Mouse (Mus musculus) intestine, postnatal 0 days (tissue): ENCODE data around the gene Aco1. TPM values are rescaled to one million over a fixed set of nuclear protein-coding genes. Genes with fewer than 3 reads are reported as not detected.

Experiments used
- ATAC-seq: fragments of 200-750 bp; cut with Nextera tagmentation; 2 replicates; pipeline ENCODE4 v1.8.0; 2017; ENCODE audit warnings: mild to moderate bottlenecking, moderate TSS enrichment, moderate library complexity
- H3K27ac ChIP-seq: fragments of 300-500 bp; sonication (generic); 2 replicates; pipeline ENCODE4 v1.5.1; 2014; ENCODE audit warnings: mild to moderate bottlenecking, low read depth, low read length, moderate library complexity
- H3K27me3 ChIP-seq: fragments of 300-500 bp; sonication (generic); replicated peaks from 2 replicates; pipeline ENCODE4 v1.6.1; 2014; ENCODE audit warnings: low read length, mixed read lengths; ENCODE audit not compliant: control insufficient read depth, insufficient read depth
- H3K36me3 ChIP-seq: fragments of 300-500 bp; sonication (generic); 2 replicates; pipeline ENCODE4 v1.6.1; 2014; ENCODE audit warnings: mild to moderate bottlenecking, moderate library complexity; ENCODE audit not compliant: control insufficient read depth, insufficient read depth
- H3K4me1 ChIP-seq: fragments of 300-500 bp; sonication (generic); replicated peaks from 2 replicates; pipeline ENCODE4 v1.6.1; 2014; ENCODE audit warnings: antibody characterized with exemption, low read length, mixed read lengths; ENCODE audit not compliant: control insufficient read depth, insufficient read depth
- H3K4me2 ChIP-seq: fragments of 300-500 bp; sonication (generic); replicated peaks from 2 replicates; pipeline ENCODE4 v1.6.1; 2014; ENCODE audit warnings: low read depth, mild to moderate bottlenecking, moderate library complexity
- H3K4me3 ChIP-seq: fragments of 300-500 bp; sonication (generic); 2 replicates; pipeline ENCODE4 v1.5.1; 2014; ENCODE audit warnings: low read depth, low read length
- H3K9ac ChIP-seq: fragments of 300-500 bp; sonication (generic); 2 replicates; pipeline ENCODE4 v1.6.1; 2014; ENCODE audit warnings: mild to moderate bottlenecking, low read depth, low read length
- H3K9me3 ChIP-seq: fragments of 300-500 bp; sonication (generic); 2 replicates; pipeline ENCODE4 v1.6.1; 2016; ENCODE audit warnings: mixed run types; ENCODE audit not compliant: control insufficient read depth
- CTCF ChIP-seq: sonication (generic); IDR thresholded peaks from 2 replicates; pipeline ENCODE4 v1.5.1; 2016; ENCODE audit warnings: low read depth, mild to moderate bottlenecking, control low read depth, antibody characterized with exemption, moderate library complexity
- WGBS: fragments of 180-500 bp; shearing (Covaris S2); extraction: QIAGEN DNeasy Blood & Tissue Kit; methylation state at CpG from one replicate; pipeline ENCODE4 v1.1.7; 2014; 5-methylcytosine and 5-hydroxymethylcytosine counted together
- polyA plus RNA-seq: library from polyadenylated mRNA; unstranded; fragments of >200 nt; fragmentation: Nextera tagmentation; extraction: Ambion mirVana; gene quantifications from 2 replicates; pipeline ENCODE4 v1.2.1, GENCODE M21; 2015

Gene Aco1
- polyA plus RNA-seq, 1 experiment from 2014 or later: 55.6 TPM

- Histone ChIP-seq H3K27me3 (no peaks in the 10 kb centered on the region), H3K4me1 (no peaks in the 10 kb centered on the region), H3K9ac (no peak overlapping the region), H3K27ac (no peak overlapping the region), H3K4me3 (no peak overlapping the region), H3K4me2 (no peak overlapping the region), H3K9me3 (no peaks in the 10 kb centered on the region), H3K36me3 (peaks cover 77% of the 10 kb centered on the region)
- TF ChIP-seq CTCF: no peak
- ATAC-seq: no peak
- 94% methylated on average over 2 of the region's 2 CpGs for WGBS
Measured at GRCm38 (mm10) chr4:40195336-40195735, 52.5 kb downstream of the Aco1 start.

GRCm38 (mm10) chr4:40202205-40202604, 59.3 kb downstream of the Aco1 start:
- WGBS: 80% methylated on average over 6 of the region's 6 CpGs

GRCm38 (mm10) chr4:40204374-40204773, 61.5 kb downstream of the Aco1 start:
- Histone ChIP-seq H3K36me3 (peaks cover 58% of the 10 kb centered on the region), H3K27me3 (no peaks in the 10 kb centered on the region), H3K4me1 (no peaks in the 10 kb centered on the region), H3K9me3 (no peaks in the 10 kb centered on the region), H3K4me3 (no peak overlapping the region), H3K27ac (no peak overlapping the region), H3K9ac (no peak overlapping the region), H3K4me2 (no peak overlapping the region)
- ATAC-seq: no peak
- 92% methylated on average over 3 of the region's 3 CpGs for WGBS
- TF ChIP-seq CTCF: no peak

More at GRCm38 (mm10) chr4:40202205-40202604, 59.3 kb downstream of the Aco1 start:
- ATAC-seq: no peak
- Histone ChIP-seq H3K4me1 (no peaks in the 10 kb centered on the region), H3K4me2 (no peak overlapping the region), H3K36me3 (peaks cover 56% of the 10 kb centered on the region), H3K27me3 (no peaks in the 10 kb centered on the region), H3K9ac (no peak overlapping the region), H3K4me3 (no peak overlapping the region), H3K27ac (no peak overlapping the region), H3K9me3 (no peaks in the 10 kb centered on the region)
- TF ChIP-seq CTCF: no peak

- 92% methylated on average over 22 of the region's 22 CpGs for WGBS
- Histone ChIP-seq H3K9ac (no peak overlapping the region), H3K36me3 (peaks cover 63% of the 10 kb centered on the region), H3K9me3 (no peaks in the 10 kb centered on the region), H3K27me3 (no peaks in the 10 kb centered on the region), H3K27ac (no peak overlapping the region), H3K4me1 (no peaks in the 10 kb centered on the region), H3K4me3 (no peak overlapping the region), H3K4me2 (no peak overlapping the region)
- TF ChIP-seq CTCF: no peak
- ATAC-seq: no peak
Measured at GRCm38 (mm10) chr4:40205231-40205903, 62.5 kb downstream of the Aco1 start.

- no peak overlapping the region for H3K4me2 ChIP-seq
- WGBS: 90% methylated on average over 5 of the region's 5 CpGs
- no peaks in the 10 kb centered on the region for H3K4me1 ChIP-seq
- no peak for ATAC-seq
- H3K27ac ChIP-seq: no peak overlapping the region
- no peak overlapping the region for H3K9ac ChIP-seq
- no peaks in the 10 kb centered on the region for H3K9me3 ChIP-seq
- TF ChIP-seq CTCF: no peak
- H3K27me3 ChIP-seq: no peaks in the 10 kb centered on the region
- H3K4me3 ChIP-seq: no peak overlapping the region
- peaks cover 70% of the 10 kb centered on the region for H3K36me3 ChIP-seq
Measured at GRCm38 (mm10) chr4:40207701-40208100, 64.8 kb downstream of the Aco1 start.

- no peaks in the 10 kb centered on the region for H3K4me1 ChIP-seq
- peaks cover 57% of the 10 kb centered on the region for H3K36me3 ChIP-seq
- no peak for ATAC-seq
- TF ChIP-seq CTCF: no peak
- 74% methylated on average over 4 of the region's 6 CpGs for WGBS
- no peaks in the 10 kb centered on the region for H3K9me3 ChIP-seq
- H3K4me3 ChIP-seq: no peak overlapping the region
- no peaks in the 10 kb centered on the region for H3K27me3 ChIP-seq
- no peak overlapping the region for H3K9ac ChIP-seq
- no peak overlapping the region for H3K4me2 ChIP-seq
- H3K27ac ChIP-seq: no peak overlapping the region
Measured at GRCm38 (mm10) chr4:40212177-40212576, 69.3 kb downstream of the Aco1 start.

GRCm38 (mm10) chr4:40217910-40218309, 75.0 kb downstream of the Aco1 start:
- ATAC-seq: no peak
- 0 out of 2 replicates have a peak, but pooled peaks have one; percentile 11 for TF ChIP-seq CTCF
- WGBS: 61% methylated on average over 3 of the region's 3 CpGs
- H3K4me1 ChIP-seq: no peaks in the 10 kb centered on the region
- H3K27ac ChIP-seq: no peak overlapping the region
- no peak overlapping the region for H3K4me2 ChIP-seq
- H3K9ac ChIP-seq: no peak overlapping the region
- peaks cover 48% of the 10 kb centered on the region for H3K36me3 ChIP-seq
- H3K4me3 ChIP-seq: no peak overlapping the region
- no peaks in the 10 kb centered on the region for H3K27me3 ChIP-seq
- H3K9me3 ChIP-seq: no peaks in the 10 kb centered on the region
